13 mouse cellular contexts compared by ENCODE assay signal in the genomic region with DNA sequence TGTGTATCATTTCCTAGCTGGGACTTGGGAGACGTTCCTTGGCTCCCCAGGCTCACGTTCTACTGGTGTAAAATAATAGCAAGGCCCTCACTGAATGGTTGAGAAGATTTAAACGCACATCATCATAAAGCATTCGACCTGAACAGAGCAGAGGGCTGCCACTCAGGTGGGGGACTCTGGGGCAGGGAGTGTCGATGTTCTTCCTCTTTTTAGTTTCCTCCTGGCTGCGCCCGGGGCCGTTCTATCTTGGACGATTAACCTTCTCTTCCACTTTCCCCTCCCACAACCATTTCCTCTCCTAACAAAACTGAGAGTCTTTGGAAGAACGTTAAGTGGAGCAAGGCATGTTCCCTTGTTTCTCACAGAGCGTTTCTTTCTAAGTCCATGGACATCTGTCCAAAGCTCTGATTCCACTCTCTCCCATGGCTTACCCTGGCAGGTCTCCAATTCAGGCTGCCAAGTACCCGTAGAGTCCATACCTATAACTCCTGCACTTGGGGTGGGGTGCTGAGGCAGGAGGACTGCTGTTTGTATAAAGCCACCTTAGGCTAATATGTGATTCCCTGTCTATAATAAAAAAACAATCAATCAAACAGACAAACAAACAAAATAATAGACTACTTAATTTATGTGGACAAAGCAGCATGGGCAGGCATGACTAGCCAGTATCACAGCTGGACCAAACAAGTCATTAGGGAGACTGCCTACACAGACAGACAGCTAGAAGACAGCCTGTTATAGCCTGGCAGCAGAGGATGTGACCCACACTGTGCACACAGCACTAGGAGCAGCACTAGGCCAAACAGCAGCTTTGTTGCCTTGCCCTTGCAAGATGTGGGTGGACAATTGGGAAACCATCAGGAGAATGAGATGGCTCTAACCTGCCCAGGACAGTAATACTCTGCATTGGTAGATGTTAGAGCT.
DNase-seq lines count a peak whose midpoint lies in the region; ATAC-seq and TF ChIP-seq lines count a peak whose summit lies in the region.
"Had no signal": no experiment of that assay in that cellular context is flagged by ENCODE, and none has a peak within 500 bp of the region (broad histone marks: within the 10 kb centered on the region; RNA-seq: fewer than 3 reads in every experiment).

No protein-coding gene starts in this region.

- no peaks in the 10 kb centered on the region for H3K27me3 ChIP-seq in hindbrain, embryonic 15.5 days
- no peaks in the 10 kb centered on the region for H3K27me3 ChIP-seq in hindbrain, embryonic 10.5 days (ENCODE audit: insufficient read depth, poor library complexity, severe bottlenecking)
- no peaks in the 10 kb centered on the region for H3K27me3 ChIP-seq in lung, embryonic 16.5 days (ENCODE audit: control insufficient read depth, insufficient read depth, low read depth, low read length)
- no peaks in the 10 kb centered on the region for H3K27me3 ChIP-seq in lung, postnatal 0 days (replicated peaks; ENCODE audit: insufficient read depth, low read length)
- no peaks in the 10 kb centered on the region for H3K27me3 ChIP-seq in forebrain, embryonic 11.5 days (ENCODE audit: control insufficient read depth, insufficient read depth, low read length)

- TF ChIP-seq EP300 in lung, postnatal 0 days (IDR thresholded peaks at IDR 0.05), result no peak

- no peak overlapping the region for H3K4me2 ChIP-seq in hindbrain, embryonic 15.5 days
- no peak overlapping the region for H3K4me2 ChIP-seq in lung, embryonic 16.5 days (ENCODE audit: low read depth, low read length)
- no peak overlapping the region for H3K4me2 ChIP-seq in lung, postnatal 0 days (replicated peaks; ENCODE audit: low read depth, low read length)
- no peak overlapping the region for H3K4me2 ChIP-seq in forebrain, embryonic 11.5 days (ENCODE audit: low read depth, low read length, severe bottlenecking)
- H3K4me2 ChIP-seq: liver, embryonic 11.5 days had no signal

- no peaks in the 10 kb centered on the region for H3K9me3 ChIP-seq in hindbrain, embryonic 15.5 days
- H3K9me3 ChIP-seq in hindbrain, embryonic 10.5 days, result no peaks in the 10 kb centered on the region
- H3K9me3 ChIP-seq in lung, embryonic 16.5 days (ENCODE audit: control insufficient read depth, low read length), result no peaks in the 10 kb centered on the region
- no peaks in the 10 kb centered on the region for H3K9me3 ChIP-seq in lung, postnatal 0 days (ENCODE audit: low read length)
- H3K9me3 ChIP-seq in forebrain, embryonic 11.5 days (ENCODE audit: control insufficient read depth, low read length), result no peaks in the 10 kb centered on the region

- peak; percentile 50 to 57 for DNase-seq in cerebellum, postnatal 14 days
- DNase-seq in cerebellum, adult 9-11 months, result no peak
- DNase-seq in hindbrain, embryonic 10.5 days (ENCODE audit: low spot score), result no peak
- DNase-seq in lung, postnatal 0 days (ENCODE audit: low spot score), result no peak
- DNase-seq in forebrain, embryonic 11.5 days (ENCODE audit: low spot score), result no peak
- DNase-seq: adrenal gland, postnatal 36 days; lung, postnatal 4 days; thymus, adult 18-20 months had no signal

- no peaks in the 10 kb centered on the region for H3K36me3 ChIP-seq in hindbrain, embryonic 15.5 days
- H3K36me3 ChIP-seq in hindbrain, embryonic 10.5 days, result no peaks in the 10 kb centered on the region
- H3K36me3 ChIP-seq in lung, embryonic 16.5 days (ENCODE audit: control insufficient read depth, insufficient read depth, low read length), result no peaks in the 10 kb centered on the region
- no peaks in the 10 kb centered on the region for H3K36me3 ChIP-seq in lung, postnatal 0 days (ENCODE audit: insufficient read depth, low read length)
- no peaks in the 10 kb centered on the region for H3K36me3 ChIP-seq in forebrain, embryonic 11.5 days (ENCODE audit: control insufficient read depth, insufficient read depth, low read length)

- peaks cover 9% of the 10 kb centered on the region for H3K4me1 ChIP-seq in hindbrain, embryonic 15.5 days (replicated peaks)
- peaks cover 8% of the 10 kb centered on the region for H3K4me1 ChIP-seq in hindbrain, embryonic 10.5 days (replicated peaks)
- H3K4me1 ChIP-seq in lung, embryonic 16.5 days (replicated peaks; ENCODE audit: control insufficient read depth, insufficient read depth, low read length), result peaks cover 18% of the 10 kb centered on the region
- H3K4me1 ChIP-seq in lung, postnatal 0 days (ENCODE audit: insufficient read depth, low read depth, low read length), result peaks cover 10% of the 10 kb centered on the region; the same call in 1 of the 2 replicates
- H3K4me1 ChIP-seq in forebrain, embryonic 11.5 days (replicated peaks; ENCODE audit: control insufficient read depth, insufficient read depth, low read length), result peaks cover 4% of the 10 kb centered on the region; the same call in 1 of the 2 replicates

- H3K27ac ChIP-seq in hindbrain, embryonic 15.5 days (replicated peaks), result no peak overlapping the region
- no peak overlapping the region for H3K27ac ChIP-seq in hindbrain, embryonic 10.5 days
- H3K27ac ChIP-seq in lung, embryonic 16.5 days (ENCODE audit: low read length), result no peak overlapping the region
- no peak overlapping the region for H3K27ac ChIP-seq in lung, postnatal 0 days (ENCODE audit: low read length)
- no peak overlapping the region for H3K27ac ChIP-seq in forebrain, embryonic 11.5 days (ENCODE audit: low read depth, low read length)

- ATAC-seq in hindbrain, embryonic 15.5 days (ENCODE audit: low FRiP score, low read depth), result peak; percentile 49; the same call in 1 of the 2 replicates
- peak; percentile 37; the same call in 1 of the 2 replicates for ATAC-seq in lung, embryonic 16.5 days (ENCODE audit: low read depth)
- ATAC-seq in lung, postnatal 0 days, result no peak
- peak; percentile 74 for ATAC-seq in megakaryocyte progenitor cell, adult 5-6 weeks (replicated peaks; ENCODE audit: poor library complexity)
- ATAC-seq in forebrain, embryonic 11.5 days (replicated peaks; ENCODE audit: low FRiP score), result no peak
- ATAC-seq: midbrain, embryonic 16.5 days had no signal

- no peak overlapping the region for H3K4me3 ChIP-seq in hindbrain, embryonic 15.5 days
- H3K4me3 ChIP-seq in hindbrain, embryonic 10.5 days, result no peak overlapping the region
- H3K4me3 ChIP-seq in lung, embryonic 16.5 days (ENCODE audit: low read length), result no peak overlapping the region
- H3K4me3 ChIP-seq in lung, postnatal 0 days (ENCODE audit: low read depth, low read length), result no peak overlapping the region
- no peak overlapping the region for H3K4me3 ChIP-seq in forebrain, embryonic 11.5 days (ENCODE audit: low read depth, low read length)

- WGBS in hindbrain, embryonic 15.5 days, result 64% methylated on average over 12 of the region's 12 CpGs
- 83% methylated on average over 12 of the region's 12 CpGs for WGBS in hindbrain, embryonic 10.5 days
- WGBS in lung, embryonic 16.5 days, result 39% methylated on average over 12 of the region's 12 CpGs
- 38% methylated on average over 12 of the region's 12 CpGs for WGBS in lung, postnatal 0 days
- WGBS in forebrain, embryonic 11.5 days, result 86% methylated on average over 12 of the region's 12 CpGs

- H3K9ac ChIP-seq in hindbrain, embryonic 15.5 days, result no peak overlapping the region
- H3K9ac ChIP-seq in lung, embryonic 16.5 days (ENCODE audit: low read length), result no peak overlapping the region
- H3K9ac ChIP-seq in lung, postnatal 0 days (replicated peaks; ENCODE audit: low read depth), result no peak overlapping the region
- H3K9ac ChIP-seq in forebrain, embryonic 11.5 days (ENCODE audit: low read length), result no peak overlapping the region

- no peak for TF ChIP-seq CTCF in lung, postnatal 0 days (IDR thresholded peaks at IDR 0.05)

Comparison
In these comparisons a context has a peak if more than half of its experiments do, and no peak if none do; other contexts are left out.
1. DNase-seq: peak in cerebellum, postnatal 14 days (2 of 2); none in cerebellum, adult 9-11 months (single experiment), hindbrain, embryonic 10.5 days (single experiment), lung, postnatal 0 days (single experiment) and forebrain, embryonic 11.5 days (single experiment).
2. ATAC-seq: peak in hindbrain, embryonic 15.5 days (single experiment), lung, embryonic 16.5 days (single experiment) and megakaryocyte progenitor cell, adult 5-6 weeks (single experiment); none in lung, postnatal 0 days (single experiment) and forebrain, embryonic 11.5 days (single experiment).